Mouse (Mus musculus) neural tube, embryonic 14.5 days (tissue): Measurements from ENCODE around the gene Edc4. TPM values are rescaled to one million over a fixed set of nuclear protein-coding genes. Genes with fewer than 3 reads are reported as not detected.
A peak's percentile ranks its signal among the peaks of the same experiment; 100 is the strongest.

Source experiments
- ATAC-seq: fragments of 200-750 bp; cut with Nextera tagmentation; 2 replicates; pipeline ENCODE4 v1.8.0; 2017; ENCODE audit warnings: low read depth, mild to moderate bottlenecking, moderate TSS enrichment, moderate library complexity
- H3K27ac ChIP-seq: fragments of 300-500 bp; sonication (generic); 2 replicates; pipeline ENCODE4 v1.5.1; 2014; ENCODE audit warnings: low read depth, mild to moderate bottlenecking, control low read depth, low read length, moderate library complexity, mixed read lengths
- H3K27me3 ChIP-seq: fragments of 300-500 bp; sonication (generic); 2 replicates; pipeline ENCODE4 v1.6.1; 2014; ENCODE audit warnings: low read length; ENCODE audit not compliant: control insufficient read depth, insufficient read depth
- H3K36me3 ChIP-seq: fragments of 300-500 bp; sonication (generic); 2 replicates; pipeline ENCODE4 v1.6.1; 2014; ENCODE audit warnings: low read length, mixed read lengths; ENCODE audit not compliant: control insufficient read depth, insufficient read depth
- H3K4me1 ChIP-seq: fragments of 300-500 bp; sonication (generic); 2 replicates; pipeline ENCODE4 v1.6.1; 2014; ENCODE audit warnings: low read length; ENCODE audit not compliant: control insufficient read depth, insufficient read depth
- H3K4me2 ChIP-seq: fragments of 300-500 bp; sonication (generic); 2 replicates; pipeline ENCODE4 v1.6.1; 2014; ENCODE audit warnings: mild to moderate bottlenecking, low read depth, low read length, control low read depth
- H3K4me3 ChIP-seq: fragments of 300-500 bp; sonication (generic); 2 replicates; pipeline ENCODE4 v1.5.1; 2014; ENCODE audit warnings: low read depth, low read length, control low read depth, mixed read lengths
- H3K9ac ChIP-seq: fragments of 300-500 bp; sonication (generic); replicated peaks from 2 replicates; pipeline ENCODE4 v1.6.1; 2014; ENCODE audit warnings: low read depth, mild to moderate bottlenecking, control low read depth, low read length, mixed read lengths
- H3K9me3 ChIP-seq: fragments of 300-500 bp; sonication (generic); 2 replicates; pipeline ENCODE4 v1.6.1; 2016; ENCODE audit warnings: low read length; ENCODE audit not compliant: control insufficient read depth
- WGBS: fragments of 180-500 bp; shearing (Covaris S2); extraction: QIAGEN DNeasy Blood & Tissue Kit; methylation state at CpG from one replicate; pipeline ENCODE4 v1.1.7; 2014; 5-methylcytosine and 5-hydroxymethylcytosine counted together
- polyA plus RNA-seq: library from polyadenylated mRNA; unstranded; fragments of >200 nt; fragmentation: Nextera tagmentation; extraction: Ambion mirVana; gene quantifications from 2 replicates; pipeline ENCODE4 v1.2.1, GENCODE M21; 2014

Edc4 gene
- polyA plus RNA-seq, 1 experiment from 2014 or later, result 38.3 TPM

DNA sequence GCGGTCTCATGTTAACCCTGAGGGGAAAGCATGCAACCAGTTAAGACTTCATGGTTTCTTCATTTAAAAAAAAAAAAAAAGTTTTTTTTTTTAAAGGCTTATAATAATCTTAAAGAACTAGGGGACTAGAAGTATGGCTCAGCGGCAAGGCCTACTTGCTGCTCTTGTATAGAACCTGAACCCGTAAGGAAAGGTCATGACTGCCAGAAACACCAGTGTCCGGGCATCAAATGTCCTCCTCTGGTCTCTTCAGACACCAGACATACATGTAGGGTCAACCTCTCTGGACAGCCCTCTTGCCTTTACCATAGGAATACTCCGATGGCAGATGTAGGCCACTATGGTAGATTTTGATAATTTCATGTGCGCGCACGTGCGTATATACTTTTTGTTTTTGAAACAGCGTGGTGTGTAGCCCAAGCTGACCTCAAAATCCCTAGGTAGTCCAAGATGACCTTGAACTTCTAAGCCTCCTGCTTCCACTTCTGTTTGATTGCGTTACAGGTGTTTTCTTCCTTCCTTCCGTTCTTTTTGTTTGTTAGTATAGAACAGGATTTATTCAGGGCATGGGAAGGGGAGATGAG lies 28.4 kb upstream of the Edc4 start:
- Histone ChIP-seq H3K36me3 (peaks cover 15% of the 10 kb centered on the region), H3K9ac (no peak overlapping the region), H3K27me3 (no peaks in the 10 kb centered on the region), H3K9me3 (no peaks in the 10 kb centered on the region), H3K4me2 (no peak overlapping the region), H3K4me3 (peak overlapping the region; percentile 68), H3K27ac (no peak overlapping the region), H3K4me1 (peaks cover 23% of the 10 kb centered on the region)
- 85% methylated on average over 12 of the region's 12 CpGs for whole genome bisulfite sequencing
- ATAC-seq, result no peak

DNA sequence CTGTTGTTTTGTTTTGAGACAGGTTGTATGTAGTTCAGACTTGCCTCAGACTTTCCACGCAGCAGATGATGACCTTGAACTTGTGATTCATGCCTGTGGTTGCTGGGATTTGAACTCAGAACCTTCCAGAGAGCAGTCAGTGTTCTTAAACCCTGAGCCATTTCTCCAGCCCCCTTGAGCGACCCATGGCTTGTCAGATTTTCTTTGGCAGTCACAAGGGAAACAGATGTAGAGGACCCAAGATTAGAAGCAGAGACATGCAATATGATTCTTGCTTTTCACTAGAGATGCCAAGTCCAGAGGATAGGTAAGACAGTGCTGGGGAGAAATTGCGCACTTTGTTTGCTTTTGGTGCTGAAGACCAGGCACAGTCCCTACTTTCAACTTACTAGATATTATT lies 27.5 kb upstream of the Edc4 start, which contains the start of gene Cenpt:
TSS of gene Cenpt (minus strand) at position 101 of the 400 bp plus-strand sequence.
- H3K4me3 ChIP-seq, result no peak within 1 kb of the TSS
- H3K4me2 ChIP-seq, result no peak within 1 kb of the TSS
- H3K4me1 ChIP-seq, result peaks cover 31% of the 10 kb centered on the region
- H3K27me3 ChIP-seq, result no peaks in the 10 kb centered on the region
- no peak for ATAC-seq
- 88% methylated on average over 3 of the region's 3 CpGs for WGBS
- peaks cover 11% of the 10 kb centered on the region for H3K36me3 ChIP-seq
- H3K9ac ChIP-seq, result no peak within 1 kb of the TSS
- no peaks in the 10 kb centered on the region for H3K9me3 ChIP-seq
- no peak within 1 kb of the TSS for H3K27ac ChIP-seq

DNA sequence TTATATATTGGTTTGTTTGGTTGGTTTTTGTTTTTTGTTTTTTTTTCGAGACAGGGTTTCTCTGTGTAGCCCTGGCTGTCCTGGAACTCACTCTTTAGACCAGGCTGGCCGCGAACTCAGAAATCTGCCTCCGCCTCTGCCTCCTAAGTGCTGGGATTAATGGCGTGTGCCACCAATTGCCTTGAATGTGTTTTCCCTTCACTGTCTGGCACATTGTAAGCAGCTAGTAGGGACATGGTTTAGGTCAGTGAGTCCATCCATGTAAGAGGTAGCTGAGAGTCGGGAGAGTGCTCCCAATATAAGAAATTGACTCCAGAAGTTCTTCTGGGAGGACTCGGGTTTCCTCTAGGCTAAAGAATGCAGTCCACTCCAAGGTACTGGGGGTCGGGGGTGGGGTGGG lies 26.4 kb upstream of the Edc4 start:
- Histone ChIP-seq H3K9ac (peak overlapping the region; percentile 69), H3K27me3 (no peaks in the 10 kb centered on the region), H3K36me3 (no peaks in the 10 kb centered on the region; the same call in 1 of the 2 replicates), H3K4me3 (peak overlapping the region; percentile 78), H3K27ac (no peak overlapping the region; the same call in 1 of the 2 replicates), H3K9me3 (no peaks in the 10 kb centered on the region), H3K4me2 (peak overlapping the region; percentile 18; the same call in 1 of the 2 replicates), H3K4me1 (peaks cover 31% of the 10 kb centered on the region)
- no peak for ATAC-seq
- WGBS, result 27% methylated on average over 8 of the region's 8 CpGs

DNA sequence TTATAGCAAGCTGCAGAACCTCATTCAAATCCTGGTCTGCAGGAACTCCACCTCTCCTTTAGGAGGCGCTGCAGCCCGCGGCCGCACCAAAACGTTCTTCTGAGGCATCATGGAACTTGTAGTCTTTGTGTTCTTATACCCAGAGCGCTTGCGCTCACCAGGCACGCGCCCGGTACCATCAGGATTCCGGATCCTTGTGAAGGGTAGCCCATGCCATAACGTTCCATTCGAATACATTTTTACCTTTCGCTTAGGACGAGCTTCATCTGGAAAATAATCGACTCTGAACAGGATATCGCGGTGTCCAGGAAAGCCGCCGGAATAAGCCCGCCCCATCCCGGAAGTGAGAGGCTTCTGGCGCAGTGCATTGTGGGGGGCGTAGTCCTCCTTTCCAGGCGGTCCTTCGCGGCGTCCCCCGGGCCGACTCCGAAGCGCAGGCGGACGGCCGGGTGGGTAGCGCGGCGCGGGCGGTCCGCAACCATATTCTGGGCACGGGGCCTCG lies 25.9 kb upstream of the Edc4 start, which contains the start of gene Thap11:
TSS of gene Thap11 (plus strand) at position 418 of the 502 bp plus-strand sequence.
- Histone ChIP-seq H3K36me3 (no peaks in the 10 kb centered on the region), H3K4me3 (peak within 1 kb of the TSS; percentile 78), H3K27me3 (no peaks in the 10 kb centered on the region), H3K4me1 (peaks cover 33% of the 10 kb centered on the region), H3K9ac (peak within 1 kb of the TSS; percentile 69), H3K4me2 (peak within 1 kb of the TSS; percentile 98), H3K9me3 (no peaks in the 10 kb centered on the region), H3K27ac (peak within 1 kb of the TSS; percentile 75)
- under 1% methylated on average over 43 of the region's 43 CpGs for WGBS
- peak; percentile 92 for ATAC-seq

DNA sequence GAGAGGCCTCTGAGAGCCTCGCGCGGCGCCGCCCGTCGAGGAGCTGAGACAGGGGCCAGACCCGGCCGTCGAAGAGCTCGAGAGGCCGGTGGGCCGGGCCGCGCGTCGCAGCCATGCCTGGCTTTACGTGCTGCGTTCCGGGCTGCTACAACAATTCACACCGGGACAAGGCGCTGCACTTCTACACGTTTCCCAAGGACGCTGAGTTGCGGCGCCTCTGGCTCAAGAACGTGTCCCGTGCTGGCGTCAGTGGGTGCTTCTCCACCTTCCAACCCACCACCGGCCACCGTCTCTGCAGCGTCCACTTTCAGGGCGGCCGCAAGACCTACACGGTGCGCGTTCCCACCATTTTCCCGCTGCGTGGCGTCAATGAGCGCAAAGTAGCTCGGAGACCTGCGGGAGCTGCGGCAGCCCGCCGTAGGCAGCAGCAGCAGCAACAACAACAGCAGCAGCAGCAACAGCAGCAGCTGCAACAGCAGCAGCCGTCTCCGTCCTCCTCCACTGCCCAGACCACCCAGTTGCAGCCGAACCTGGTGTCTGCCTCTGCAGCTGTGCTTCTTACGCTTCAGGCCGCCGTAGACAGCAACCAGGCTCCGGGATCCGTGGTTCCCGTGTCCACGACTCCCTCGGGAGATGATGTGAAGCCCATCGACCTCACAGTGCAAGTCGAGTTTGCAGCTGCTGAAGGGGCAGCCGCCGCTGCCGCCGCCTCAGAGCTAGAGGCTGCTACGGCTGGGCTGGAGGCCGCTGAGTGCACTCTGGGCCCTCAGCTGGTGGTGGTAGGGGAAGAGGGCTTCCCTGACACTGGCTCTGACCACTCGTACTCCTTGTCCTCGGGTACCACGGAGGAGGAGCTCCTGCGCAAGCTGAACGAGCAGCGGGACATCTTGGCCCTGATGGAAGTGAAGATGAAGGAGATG lies 25.2 kb upstream of the Edc4 start:
- Histone ChIP-seq H3K4me1 (peaks cover 34% of the 10 kb centered on the region), H3K4me3 (peak overlapping the region; percentile 78)

DNA sequence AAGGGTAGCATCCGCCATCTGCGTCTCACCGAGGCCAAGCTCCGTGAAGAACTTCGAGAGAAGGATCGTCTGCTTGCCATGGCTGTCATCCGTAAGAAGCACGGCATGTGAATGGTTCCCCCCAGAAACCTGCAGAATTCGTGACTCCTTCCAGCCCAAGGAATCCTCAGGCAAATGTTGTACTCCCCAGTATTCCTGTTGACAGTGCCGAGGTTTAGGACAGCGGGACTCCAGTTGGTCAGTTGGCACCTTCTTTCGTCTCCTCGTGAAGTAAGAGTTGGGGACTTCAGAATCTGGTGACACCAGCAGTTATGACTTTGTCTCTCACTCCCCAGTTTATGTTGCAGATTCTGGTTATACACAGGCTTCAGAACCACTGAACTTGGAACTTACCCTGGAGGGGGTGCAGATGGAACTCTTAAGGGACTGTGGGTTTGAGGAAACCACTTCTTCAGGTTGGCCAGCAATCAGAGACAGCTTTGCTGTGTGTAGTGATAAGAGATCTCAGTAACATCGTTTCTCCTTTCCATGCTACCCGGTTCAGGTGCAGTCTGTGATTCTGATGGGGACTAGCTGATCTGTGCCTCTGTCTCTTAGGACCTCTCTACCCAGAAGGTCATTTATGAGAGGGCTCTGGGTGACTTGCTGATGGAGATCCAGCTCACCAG lies 24.4 kb upstream of the Edc4 start:
- Histone ChIP-seq H3K4me1 (peaks cover 32% of the 10 kb centered on the region), H3K27ac (peak overlapping the region; percentile 75), H3K4me2 (peak overlapping the region; percentile 98), H3K36me3 (no peaks in the 10 kb centered on the region), H3K4me3 (peak overlapping the region; percentile 78), H3K9ac (peak overlapping the region; percentile 69), H3K9me3 (no peaks in the 10 kb centered on the region), H3K27me3 (no peaks in the 10 kb centered on the region)
- WGBS, result 23% methylated on average over 15 of the region's 15 CpGs
- ATAC-seq, result no peak

More for the DNA sequence above, 25.2 kb upstream of the Edc4 start:
- peak overlapping the region; percentile 69 for H3K9ac ChIP-seq
- H3K4me2 ChIP-seq, result peak overlapping the region; percentile 98
- WGBS, result under 1% methylated on average over 71 of the region's 71 CpGs
- H3K27ac ChIP-seq, result peak overlapping the region; percentile 75
- H3K27me3 ChIP-seq, result no peaks in the 10 kb centered on the region
- H3K36me3 ChIP-seq, result no peaks in the 10 kb centered on the region
- H3K9me3 ChIP-seq, result no peaks in the 10 kb centered on the region
- ATAC-seq, result peak; percentile 15

DNA sequence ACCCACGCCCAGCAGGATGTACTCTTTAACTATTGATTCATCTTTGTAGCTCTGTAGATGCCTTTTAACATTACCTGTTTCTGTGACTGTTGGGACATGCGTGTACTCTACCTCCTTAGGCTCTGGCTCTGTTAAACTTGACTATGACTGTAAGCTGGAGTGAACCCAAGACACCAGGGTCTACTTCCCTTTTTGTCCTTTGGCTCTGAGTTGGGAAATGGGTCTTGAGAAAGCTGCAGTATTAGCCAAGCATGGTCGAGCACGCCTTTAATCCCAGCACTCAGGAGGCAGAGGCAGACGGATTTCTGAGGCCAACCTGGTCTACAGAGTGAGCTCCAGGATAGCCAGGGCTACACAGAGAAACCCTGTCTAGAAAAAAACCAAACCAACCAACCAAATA lies 22.2 kb upstream of the Edc4 start:
- 90% methylated on average over 5 of the region's 5 CpGs for WGBS
- no peaks in the 10 kb centered on the region for H3K27me3 ChIP-seq
- no peaks in the 10 kb centered on the region for H3K36me3 ChIP-seq
- no peak overlapping the region for H3K4me3 ChIP-seq
- H3K27ac ChIP-seq, result no peak overlapping the region
- H3K9me3 ChIP-seq, result no peaks in the 10 kb centered on the region
- peaks cover 44% of the 10 kb centered on the region for H3K4me1 ChIP-seq
- H3K9ac ChIP-seq, result no peak overlapping the region
- no peak for ATAC-seq
- no peak overlapping the region for H3K4me2 ChIP-seq

DNA sequence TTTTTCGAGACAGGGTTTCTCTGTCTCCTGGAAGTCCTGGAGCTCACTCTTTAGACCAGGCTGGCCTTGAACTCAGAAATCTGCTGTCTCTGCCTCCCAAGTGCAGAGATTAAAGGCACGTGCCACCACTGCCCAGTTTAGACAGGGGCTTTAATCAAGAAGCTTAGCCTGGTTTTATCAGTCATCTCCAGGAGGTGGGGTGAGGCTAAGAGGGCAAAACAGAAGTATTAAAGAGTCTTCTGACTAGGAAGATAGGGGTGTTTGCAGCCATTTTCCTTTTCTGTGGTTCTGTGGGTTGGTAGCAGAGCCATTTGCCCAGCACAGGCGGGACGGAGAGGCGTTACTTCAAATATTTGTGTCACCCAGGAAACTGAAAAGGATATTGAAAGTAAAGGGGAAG lies 21.4 kb upstream of the Edc4 start:
- Histone ChIP-seq H3K9me3 (no peaks in the 10 kb centered on the region), H3K4me1 (peaks cover 45% of the 10 kb centered on the region), H3K4me3 (no peak overlapping the region), H3K27ac (no peak overlapping the region), H3K27me3 (no peaks in the 10 kb centered on the region), H3K9ac (no peak overlapping the region), H3K36me3 (no peaks in the 10 kb centered on the region), H3K4me2 (no peak overlapping the region)
- ATAC-seq, result no peak
- WGBS, result 80% methylated on average over 5 of the region's 5 CpGs
